Mouse (Mus musculus) retina, postnatal 7 days (tissue): ENCODE data around the gene Pih1d3.

ENCODE experiments used
- DNase-seq: peaks from one replicate; pipeline ENCODE4 v3.0.0-alpha.2; 2012; ENCODE audit warnings: low read depth, low spot score

Gene Pih1d3

GRCm38 (mm10) chr1:31222564-31222963 lies at the start of gene Pih1d3, which contains the start of gene 4931428L18Rik:
Pih1d3 (plus strand) TSS chr1:31222838.
4931428L18Rik (minus strand) TSS chr1:31222684.
- DNase-seq: no peak

GRCm38 (mm10) chr1:31175401-31175800 lies 47.2 kb upstream of the Pih1d3 start:
- DNase-seq: no peak

GRCm38 (mm10) chr1:31176101-31176500 lies 46.5 kb upstream of the Pih1d3 start, which contains the start of gene Lgsn:
Lgsn (plus strand) TSS chr1:31176401.
- no peak for DNase-seq

GRCm38 (mm10) chr1:31178264-31178663 lies 44.4 kb upstream of the Pih1d3 start:
- DNase-seq: no peak

GRCm38 (mm10) chr1:31190237-31190866 lies 32.3 kb upstream of the Pih1d3 start:
- DNase-seq: no peak

GRCm38 (mm10) chr1:31195633-31196032 lies 27.0 kb upstream of the Pih1d3 start:
- no peak for DNase-seq

- DNase-seq: no peak
Observed at GRCm38 (mm10) chr1:31196959-31197358, 25.7 kb upstream of the Pih1d3 start.

- no peak for DNase-seq
Observed at GRCm38 (mm10) chr1:31203771-31204170, 18.9 kb upstream of the Pih1d3 start.

GRCm38 (mm10) chr1:31205346-31205745 lies 17.3 kb upstream of the Pih1d3 start:
- DNase-seq: no peak

- DNase-seq: no peak
Observed at GRCm38 (mm10) chr1:31205770-31206169, 16.9 kb upstream of the Pih1d3 start.

GRCm38 (mm10) chr1:31210144-31210543 lies 12.5 kb upstream of the Pih1d3 start:
- DNase-seq: peak; percentile 53

GRCm38 (mm10) chr1:31214831-31215230 lies 7.8 kb upstream of the Pih1d3 start:
- DNase-seq: no peak

- DNase-seq: no peak
Observed at GRCm38 (mm10) chr1:31220599-31221250, 1.9 kb upstream of the Pih1d3 start.

- DNase-seq: no peak
Observed at GRCm38 (mm10) chr1:31233319-31234036, 10.8 kb downstream of the Pih1d3 start.

- no peak for DNase-seq
Observed at GRCm38 (mm10) chr1:31260218-31260923, 37.7 kb downstream of the Pih1d3 start.
